Mouse (Mus musculus): ENCODE results near the gene Nf2. TPM values are rescaled to one million over a fixed set of nuclear protein-coding genes. Genes with fewer than 3 reads are reported as not detected.
"Not testable (repeated sequence)": the region's sequence is repeated elsewhere in the genome, so short reads cannot be mapped to it uniquely, and the experiment has no call there.

The Nf2 gene
- polyA plus RNA-seq, 1 experiment from 2014 or later = 93.1 TPM

- TF ChIP-seq CTCF (IDR thresholded peaks at IDR 0.05) = no peak
- POLR2A ChIA-PET = no interaction called here
- CTCF ChIA-PET = interaction anchor here (1.5 kb wide), 2 partner anchors 11 to 17 kb away, joined by 3 to 4 read pairs; no protein-coding TSS in a partner anchor
- in situ Hi-C loops (cut with MboI; ENCODE audit: low pct_unique_long_range_greater_than_20kb) = no loop called here
- DNase-seq (ENCODE audit: low read depth, low spot score) = no peak
- ATAC-seq = no peak
- no peaks in the 10 kb centered on the region for H3K27me3 ChIP-seq
Measured at GRCm38 (mm10) chr11:4823655-4824312, 25.6 kb downstream of the Nf2 start.

- H3K27me3 ChIP-seq; DNase-seq (ENCODE audit: low read depth, low spot score); POLR2A ChIA-PET; ATAC-seq; in situ Hi-C loops (cut with MboI; ENCODE audit: low pct_unique_long_range_greater_than_20kb): not testable (repeated sequence)
- CTCF ChIA-PET = interaction anchor here (0.7 to 2.0 kb wide), 6 partner anchors 10 to 16 kb away, joined by 3 to 9 read pairs (median 4); no protein-coding TSS in a partner anchor
- peak; percentile 40 for TF ChIP-seq CTCF (IDR thresholded peaks at IDR 0.05)
Measured at GRCm38 (mm10) chr11:4822446-4822842, 26.9 kb downstream of the Nf2 start.

GRCm38 (mm10) chr11:4821492-4822445 lies 27.6 kb downstream of the Nf2 start:
- POLR2A ChIA-PET = no interaction called here
- TF ChIP-seq CTCF (IDR thresholded peaks at IDR 0.05) = peak; percentile 49
- CTCF ChIA-PET = interaction anchor here (0.7 to 2.0 kb wide), 8 partner anchors 9 to 22 kb away, joined by 3 to 9 read pairs (median 4); no protein-coding TSS in a partner anchor
- in situ Hi-C loops (cut with MboI; ENCODE audit: low pct_unique_long_range_greater_than_20kb) = no loop called here
- DNase-seq (ENCODE audit: low read depth, low spot score) (no peak), ATAC-seq (no peak)
- H3K27me3 ChIP-seq = no peaks in the 10 kb centered on the region

- POLR2A ChIA-PET = interaction anchor here (0.6 to 0.7 kb wide), 3 partner anchors 12 to 704 kb away, joined by 3 read pairs; no protein-coding TSS in a partner anchor
- no peak for TF ChIP-seq CTCF (IDR thresholded peaks at IDR 0.05)
Measured at GRCm38 (mm10) chr11:4814507-4815450, 34.6 kb downstream of the Nf2 start.

GRCm38 (mm10) chr11:4808311-4808710 lies 41.0 kb downstream of the Nf2 start:
- in situ Hi-C loops (cut with MboI; ENCODE audit: low pct_unique_long_range_greater_than_20kb) = no loop called here
- ChIA-PET CTCF (no interaction called here), POLR2A (interaction anchor here (1.0 kb wide), 1 partner anchor 39 kb away, joined by 3 read pairs; no protein-coding TSS in a partner anchor)
- no peak for ATAC-seq
- no peak for TF ChIP-seq CTCF (IDR thresholded peaks at IDR 0.05)
- H3K27me3 ChIP-seq = no peaks in the 10 kb centered on the region
- DNase-seq (ENCODE audit: low read depth, low spot score) = no peak

More at GRCm38 (mm10) chr11:4814507-4815450, 34.6 kb downstream of the Nf2 start:
- CTCF ChIA-PET = no interaction called here
- in situ Hi-C loops (cut with MboI; ENCODE audit: low pct_unique_long_range_greater_than_20kb) = no loop called here
- H3K27me3 ChIP-seq = no peaks in the 10 kb centered on the region
- DNase-seq (ENCODE audit: low read depth, low spot score) = no peak
- ATAC-seq = no peak

- H3K27me3 ChIP-seq = no peaks in the 10 kb centered on the region
- POLR2A ChIA-PET = interaction anchor here (0.6 kb wide), 1 partner anchor 368 kb away, joined by 3 read pairs; no protein-coding TSS in a partner anchor
- in situ Hi-C loops (cut with MboI; ENCODE audit: low pct_unique_long_range_greater_than_20kb) = no loop called here
- CTCF ChIA-PET = interaction anchor here (1.6 kb wide), 1 partner anchor 17 kb away, joined by 3 read pairs; no protein-coding TSS in a partner anchor
- no peak for ATAC-seq
- no peak for DNase-seq (ENCODE audit: low read depth, low spot score)
- no peak for TF ChIP-seq CTCF (IDR thresholded peaks at IDR 0.05)
Measured at GRCm38 (mm10) chr11:4806031-4806715, 43.2 kb downstream of the Nf2 start.

GRCm38 (mm10) chr11:4804921-4805562 lies 44.3 kb downstream of the Nf2 start:
- no peak for TF ChIP-seq CTCF (IDR thresholded peaks at IDR 0.05)
- no peaks in the 10 kb centered on the region for H3K27me3 ChIP-seq
- in situ Hi-C loops (cut with MboI; ENCODE audit: low pct_unique_long_range_greater_than_20kb) = no loop called here
- POLR2A ChIA-PET = no interaction called here
- CTCF ChIA-PET = interaction anchor here (2.0 kb wide), 1 partner anchor 8 kb away, joined by 5 read pairs; no protein-coding TSS in a partner anchor
- no peak for DNase-seq (ENCODE audit: low read depth, low spot score)
- no peak for ATAC-seq

- no peak for ATAC-seq
- ChIA-PET POLR2A (no interaction called here), CTCF (interaction anchor here (2.0 kb wide), 1 partner anchor 9 kb away, joined by 5 read pairs; no protein-coding TSS in a partner anchor)
- in situ Hi-C loops (cut with MboI; ENCODE audit: low pct_unique_long_range_greater_than_20kb) = no loop called here
- no peak for TF ChIP-seq CTCF (IDR thresholded peaks at IDR 0.05)
- no peak for DNase-seq (ENCODE audit: low read depth, low spot score)
- H3K27me3 ChIP-seq = no peaks in the 10 kb centered on the region
Measured at GRCm38 (mm10) chr11:4803951-4804350, 45.4 kb downstream of the Nf2 start.

GRCm38 (mm10) chr11:4803426-4803825 lies 45.9 kb downstream of the Nf2 start:
- H3K27me3 ChIP-seq = no peaks in the 10 kb centered on the region
- POLR2A ChIA-PET = no interaction called here
- TF ChIP-seq CTCF (IDR thresholded peaks at IDR 0.05) = no peak
- in situ Hi-C loops (cut with MboI; ENCODE audit: low pct_unique_long_range_greater_than_20kb) = no loop called here
- DNase-seq (ENCODE audit: low read depth, low spot score) = no peak
- no peak for ATAC-seq
- CTCF ChIA-PET = interaction anchor here (2.0 kb wide), 1 partner anchor 10 kb away, joined by 5 read pairs; no protein-coding TSS in a partner anchor

Measured in Patski (cell line).